Mouse (Mus musculus): Measurements from ENCODE around the gene Grik2. TPM values are rescaled to one million over a fixed set of nuclear protein-coding genes. Genes with fewer than 3 reads are reported as not detected.
"Not testable (repeated sequence)": the region's sequence is repeated elsewhere in the genome, so short reads cannot be mapped to it uniquely, and the experiment has no call there.

The Grik2 gene
- polyA plus RNA-seq, 1 experiment from 2014 or later: 29.2 TPM

GRCm38 (mm10) chr10:49322413-49322812 is 466.2 kb downstream of the Grik2 start:
- no peaks in the 10 kb centered on the region for H3K4me1 ChIP-seq (ENCODE audit: control insufficient read depth, insufficient read depth, low read depth, low read length)
- no peak overlapping the region for H3K9ac ChIP-seq (ENCODE audit: low read depth, low read length)
- no peaks in the 10 kb centered on the region for H3K9me3 ChIP-seq (ENCODE audit: control insufficient read depth, low read length)
- H3K27ac ChIP-seq (ENCODE audit: low read depth, low read length): no peak overlapping the region
- no peak overlapping the region for H3K4me2 ChIP-seq (ENCODE audit: low read length)
- ATAC-seq: peak; percentile 81
- H3K27me3 ChIP-seq (replicated peaks; ENCODE audit: control insufficient read depth, insufficient read depth, low read length): no peaks in the 10 kb centered on the region
- H3K4me3 ChIP-seq (ENCODE audit: low read length): no peak overlapping the region
- H3K36me3 ChIP-seq (ENCODE audit: control insufficient read depth, insufficient read depth, low read length): no peaks in the 10 kb centered on the region

- Histone ChIP-seq H3K27me3 (replicated peaks; ENCODE audit: control insufficient read depth, insufficient read depth, low read length) (no peaks in the 10 kb centered on the region), H3K9ac (ENCODE audit: low read depth, low read length) (no peak overlapping the region), H3K9me3 (ENCODE audit: control insufficient read depth, low read length) (no peaks in the 10 kb centered on the region), H3K36me3 (ENCODE audit: control insufficient read depth, insufficient read depth, low read length) (no peaks in the 10 kb centered on the region), H3K4me2 (ENCODE audit: low read length) (no peak overlapping the region), H3K4me1 (ENCODE audit: control insufficient read depth, insufficient read depth, low read depth, low read length) (no peaks in the 10 kb centered on the region), H3K4me3 (ENCODE audit: low read length) (no peak overlapping the region), H3K27ac (ENCODE audit: low read depth, low read length) (no peak overlapping the region)
- no peak for ATAC-seq
- 83% methylated on average over 2 of the region's 2 CpGs for WGBS
These were observed 468.7 kb downstream of the Grik2 start for GRCm38 (mm10) chr10:49319880-49320279.

GRCm38 (mm10) chr10:49256247-49256939 is 532.2 kb downstream of the Grik2 start:
- Histone ChIP-seq H3K27me3 (replicated peaks; ENCODE audit: control insufficient read depth, insufficient read depth, low read length) (no peaks in the 10 kb centered on the region), H3K9ac (ENCODE audit: low read depth, low read length) (no peak overlapping the region), H3K27ac (ENCODE audit: low read depth, low read length) (peak overlapping the region; percentile 11; the same call in 1 of the 2 replicates), H3K4me2 (ENCODE audit: low read length) (no peak overlapping the region), H3K36me3 (ENCODE audit: control insufficient read depth, insufficient read depth, low read length) (no peaks in the 10 kb centered on the region), H3K4me3 (ENCODE audit: low read length) (no peak overlapping the region), H3K4me1 (ENCODE audit: control insufficient read depth, insufficient read depth, low read depth, low read length) (peaks cover 3% of the 10 kb centered on the region; the same call in 1 of the 2 replicates), H3K9me3 (ENCODE audit: control insufficient read depth, low read length) (no peaks in the 10 kb centered on the region)
- WGBS: 17% methylated on average over 2 of the region's 2 CpGs
- peak; percentile 88 for ATAC-seq

GRCm38 (mm10) chr10:49237356-49237755 is 551.2 kb downstream of the Grik2 start:
- not testable (repeated sequence) for H3K27me3 ChIP-seq (replicated peaks; ENCODE audit: control insufficient read depth, insufficient read depth, low read length); ATAC-seq; H3K36me3 ChIP-seq (ENCODE audit: control insufficient read depth, insufficient read depth, low read length); H3K4me3 ChIP-seq (ENCODE audit: low read length); H3K9ac ChIP-seq (ENCODE audit: low read depth, low read length); H3K4me2 ChIP-seq (ENCODE audit: low read length); H3K27ac ChIP-seq (ENCODE audit: low read depth, low read length); H3K4me1 ChIP-seq (ENCODE audit: control insufficient read depth, insufficient read depth, low read depth, low read length); H3K9me3 ChIP-seq (ENCODE audit: control insufficient read depth, low read length)
- 42% methylated on average over 6 of the region's 6 CpGs for WGBS

GRCm38 (mm10) chr10:49236844-49237243 is 551.7 kb downstream of the Grik2 start:
- not testable (repeated sequence) for H3K9ac ChIP-seq (ENCODE audit: low read depth, low read length); H3K27ac ChIP-seq (ENCODE audit: low read depth, low read length); H3K27me3 ChIP-seq (replicated peaks; ENCODE audit: control insufficient read depth, insufficient read depth, low read length); H3K9me3 ChIP-seq (ENCODE audit: control insufficient read depth, low read length); ATAC-seq; H3K4me2 ChIP-seq (ENCODE audit: low read length); H3K4me3 ChIP-seq (ENCODE audit: low read length); H3K4me1 ChIP-seq (ENCODE audit: control insufficient read depth, insufficient read depth, low read depth, low read length); H3K36me3 ChIP-seq (ENCODE audit: control insufficient read depth, insufficient read depth, low read length)

- Histone ChIP-seq H3K4me2 (ENCODE audit: low read length) (no peak overlapping the region), H3K4me1 (ENCODE audit: control insufficient read depth, insufficient read depth, low read depth, low read length) (no peaks in the 10 kb centered on the region), H3K4me3 (ENCODE audit: low read length) (no peak overlapping the region), H3K9me3 (ENCODE audit: control insufficient read depth, low read length) (no peaks in the 10 kb centered on the region), H3K9ac (ENCODE audit: low read depth, low read length) (no peak overlapping the region), H3K27me3 (replicated peaks; ENCODE audit: control insufficient read depth, insufficient read depth, low read length) (no peaks in the 10 kb centered on the region), H3K27ac (ENCODE audit: low read depth, low read length) (no peak overlapping the region), H3K36me3 (ENCODE audit: control insufficient read depth, insufficient read depth, low read length) (no peaks in the 10 kb centered on the region)
- ATAC-seq: peak; percentile 65; the same call in 1 of the 2 replicates
- WGBS: 37% methylated on average over 1 of the region's 1 CpGs
These were observed 568.5 kb downstream of the Grik2 start for GRCm38 (mm10) chr10:49220096-49220495.

GRCm38 (mm10) chr10:49219631-49220030 is 568.9 kb downstream of the Grik2 start:
- Histone ChIP-seq H3K4me3 (ENCODE audit: low read length) (no peak overlapping the region), H3K4me2 (ENCODE audit: low read length) (no peak overlapping the region), H3K9me3 (ENCODE audit: control insufficient read depth, low read length) (no peaks in the 10 kb centered on the region), H3K27ac (ENCODE audit: low read depth, low read length) (no peak overlapping the region), H3K36me3 (ENCODE audit: control insufficient read depth, insufficient read depth, low read length) (no peaks in the 10 kb centered on the region), H3K4me1 (ENCODE audit: control insufficient read depth, insufficient read depth, low read depth, low read length) (no peaks in the 10 kb centered on the region), H3K27me3 (replicated peaks; ENCODE audit: control insufficient read depth, insufficient read depth, low read length) (no peaks in the 10 kb centered on the region), H3K9ac (ENCODE audit: low read depth, low read length) (no peak overlapping the region)
- ATAC-seq: peak; percentile 82
- 33% methylated on average over 3 of the region's 3 CpGs for WGBS

- Histone ChIP-seq H3K4me3 (ENCODE audit: low read length) (no peak overlapping the region), H3K4me2 (ENCODE audit: low read length) (no peak overlapping the region), H3K27me3 (replicated peaks; ENCODE audit: control insufficient read depth, insufficient read depth, low read length) (no peaks in the 10 kb centered on the region), H3K9ac (ENCODE audit: low read depth, low read length) (no peak overlapping the region), H3K36me3 (ENCODE audit: control insufficient read depth, insufficient read depth, low read length) (no peaks in the 10 kb centered on the region), H3K4me1 (ENCODE audit: control insufficient read depth, insufficient read depth, low read depth, low read length) (no peaks in the 10 kb centered on the region), H3K27ac (ENCODE audit: low read depth, low read length) (no peak overlapping the region), H3K9me3 (ENCODE audit: control insufficient read depth, low read length) (no peaks in the 10 kb centered on the region)
- no peak for ATAC-seq
These were observed 596.7 kb downstream of the Grik2 start for GRCm38 (mm10) chr10:49191773-49192371.

- WGBS: 73% methylated on average over 1 of the region's 1 CpGs
- Histone ChIP-seq H3K9ac (ENCODE audit: low read depth, low read length) (no peak overlapping the region), H3K36me3 (ENCODE audit: control insufficient read depth, insufficient read depth, low read length) (no peaks in the 10 kb centered on the region), H3K4me2 (ENCODE audit: low read length) (no peak overlapping the region), H3K9me3 (ENCODE audit: control insufficient read depth, low read length) (no peaks in the 10 kb centered on the region), H3K27ac (ENCODE audit: low read depth, low read length) (no peak overlapping the region), H3K4me1 (ENCODE audit: control insufficient read depth, insufficient read depth, low read depth, low read length) (no peaks in the 10 kb centered on the region), H3K27me3 (replicated peaks; ENCODE audit: control insufficient read depth, insufficient read depth, low read length) (no peaks in the 10 kb centered on the region), H3K4me3 (ENCODE audit: low read length) (no peak overlapping the region)
- ATAC-seq: no peak
These were observed 597.3 kb downstream of the Grik2 start for GRCm38 (mm10) chr10:49191291-49191690.

Measured in hindbrain, embryonic 16.5 days (tissue).